Mouse (Mus musculus): ENCODE measurements at regions not wholly inside any gene's neighbourhood (a gene's known extent, or its start where the extent isn't known, plus 50 kb on each side); places are given as distances from the start of the nearest gene placed in this dataset.
A peak's percentile ranks its signal among the peaks of the same experiment; 100 is the strongest.

DNA sequence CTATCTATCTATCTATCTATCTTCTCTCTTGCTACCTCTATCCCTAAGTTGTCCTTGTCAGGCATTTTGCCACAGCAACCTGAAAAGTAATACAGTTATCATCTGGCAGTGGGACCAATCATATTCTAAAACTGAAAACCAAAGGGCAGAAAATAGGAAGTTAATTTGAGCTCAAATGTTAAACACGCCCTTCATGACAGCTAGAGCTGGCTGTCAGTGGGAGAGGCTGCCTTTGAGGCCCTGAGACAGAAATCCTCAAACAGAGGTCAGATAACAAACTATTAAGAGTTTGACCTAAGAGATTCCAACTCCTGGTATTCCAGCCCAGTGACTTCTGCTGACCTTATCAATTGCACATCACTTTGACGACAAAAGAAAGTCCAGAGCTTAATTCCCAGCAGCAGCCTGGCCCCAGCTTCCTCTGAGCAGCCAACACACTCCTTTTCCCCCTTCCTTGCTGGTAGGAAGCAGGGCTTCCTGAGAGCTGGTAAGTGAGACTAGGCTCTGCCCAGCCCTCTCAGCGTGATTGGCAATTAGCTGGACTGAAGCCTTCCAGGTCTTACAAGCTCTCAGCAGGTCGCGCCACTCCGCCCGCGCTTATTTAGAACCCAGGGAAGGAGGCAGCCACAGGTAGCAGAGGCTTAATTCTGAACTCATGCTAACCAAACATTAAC is 250.0 kb downstream of the Sec61b start:
- DNase-seq (ENCODE audit: low read depth, low spot score): no peak

- DNase-seq (ENCODE audit: low read depth, low spot score): no peak
Observed at GRCm38 (mm10) chr4:47725005-47725340, 250.5 kb downstream of the Sec61b start.

DNA sequence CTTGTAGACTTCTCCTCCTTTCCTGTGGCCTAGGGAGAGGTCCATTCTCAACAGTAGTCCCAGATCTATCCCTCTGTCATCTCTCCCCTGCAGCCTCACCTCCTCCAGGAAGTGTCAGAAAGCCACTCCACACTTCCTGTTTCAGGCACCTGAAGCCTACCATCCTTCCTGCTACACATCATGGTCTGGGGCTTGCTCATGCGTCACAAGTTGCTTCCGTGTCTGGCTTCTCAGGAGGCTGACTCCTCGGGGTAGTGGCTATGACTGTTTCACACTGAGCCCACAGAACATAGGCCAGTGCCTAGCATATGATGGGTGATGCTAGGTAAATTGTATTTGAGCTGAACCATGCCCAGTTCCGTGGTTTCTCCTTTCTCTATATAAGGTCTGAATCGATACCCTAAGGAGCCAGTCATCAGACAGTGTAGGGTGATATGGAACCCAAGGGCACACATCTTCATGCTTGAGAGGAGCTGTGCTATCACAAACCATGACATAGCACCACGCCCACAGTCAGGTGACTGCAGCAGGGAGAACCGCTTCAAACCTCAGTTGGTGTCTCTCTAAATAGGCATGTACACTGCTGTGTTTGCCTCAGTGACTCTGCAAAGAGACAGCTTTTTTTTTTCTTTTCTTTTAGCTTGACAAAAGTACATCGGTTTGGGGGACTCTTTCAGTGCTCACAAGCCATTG is 272.2 kb downstream of the Sec61b start:
- DNase-seq (ENCODE audit: low read depth, low spot score): no peak

- DNase-seq (ENCODE audit: low read depth, low spot score): peak; percentile 32
Observed at GRCm38 (mm10) chr4:47772230-47772920, 272.6 kb upstream of the Nr4a3 start.

DNA sequence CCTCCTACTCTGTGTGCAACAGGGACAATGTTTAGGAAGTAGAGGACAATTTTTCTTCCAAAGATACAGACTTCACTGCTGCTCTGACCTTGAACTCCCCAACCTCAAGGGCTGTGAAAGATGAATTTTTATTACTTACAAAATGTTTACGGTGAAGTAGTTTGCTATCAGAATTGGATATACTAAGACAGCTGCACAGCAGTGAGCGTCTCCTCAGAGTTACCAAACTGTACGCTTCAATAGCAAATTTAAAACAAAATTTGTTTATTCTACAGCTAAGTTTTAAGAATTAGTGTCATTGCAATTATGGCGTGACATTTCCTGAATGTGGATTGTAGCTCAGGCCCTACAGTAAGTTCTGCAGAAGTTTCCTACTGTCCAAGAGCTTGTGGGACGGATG is 270.3 kb upstream of the Nr4a3 start:
- no peak for DNase-seq (ENCODE audit: low read depth, low spot score)

GRCm38 (mm10) chr4:47781039-47781438 is 263.9 kb upstream of the Nr4a3 start:
- no peak for DNase-seq (ENCODE audit: low read depth, low spot score)

- DNase-seq (ENCODE audit: low read depth, low spot score): no peak
Observed at GRCm38 (mm10) chr4:47796977-47797376, 248.0 kb upstream of the Nr4a3 start.

DNA sequence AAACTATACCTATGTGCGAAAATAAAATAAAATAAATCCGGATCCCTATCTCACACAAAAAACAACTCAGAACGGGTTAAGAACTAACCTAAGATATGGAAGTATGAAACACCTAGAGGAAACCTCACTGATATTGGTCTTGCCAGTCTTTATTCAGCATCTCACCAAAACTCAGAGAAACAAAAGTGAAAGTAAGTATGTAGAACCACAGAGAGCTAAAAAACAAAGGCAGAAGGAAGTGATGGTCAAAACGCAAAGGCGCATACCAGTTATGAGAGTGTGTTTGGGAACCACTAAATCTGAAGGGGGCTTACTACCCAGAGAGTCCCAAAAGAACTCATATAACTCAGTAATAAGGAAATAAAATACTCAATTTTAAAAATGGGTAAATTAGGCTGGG is 245.8 kb upstream of the Nr4a3 start:
- no peak for DNase-seq (ENCODE audit: low read depth, low spot score)

- DNase-seq (ENCODE audit: low read depth, low spot score): no peak
Observed at GRCm38 (mm10) chr4:47803111-47803510, 241.8 kb upstream of the Nr4a3 start.

DNA sequence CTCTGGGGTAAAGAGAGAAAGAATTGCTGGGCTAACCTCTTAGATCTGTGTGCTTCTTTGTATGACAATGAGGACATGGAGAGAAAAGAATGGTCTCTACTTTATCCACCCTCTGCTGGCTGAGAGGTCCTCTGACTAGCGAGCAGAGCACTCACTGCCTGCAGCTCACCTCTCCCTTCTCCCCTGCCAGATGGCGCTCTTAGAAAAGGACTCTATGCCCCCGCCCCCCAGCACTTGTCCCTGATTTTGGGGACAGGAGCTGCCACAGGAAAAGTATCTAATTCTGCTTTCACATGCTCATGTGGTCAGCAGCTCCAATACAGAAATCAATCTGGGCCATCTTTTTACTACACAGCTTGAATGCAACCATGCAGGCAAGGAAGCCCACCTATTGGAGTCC is 237.1 kb upstream of the Nr4a3 start:
- no peak for DNase-seq (ENCODE audit: low read depth, low spot score)

DNA sequence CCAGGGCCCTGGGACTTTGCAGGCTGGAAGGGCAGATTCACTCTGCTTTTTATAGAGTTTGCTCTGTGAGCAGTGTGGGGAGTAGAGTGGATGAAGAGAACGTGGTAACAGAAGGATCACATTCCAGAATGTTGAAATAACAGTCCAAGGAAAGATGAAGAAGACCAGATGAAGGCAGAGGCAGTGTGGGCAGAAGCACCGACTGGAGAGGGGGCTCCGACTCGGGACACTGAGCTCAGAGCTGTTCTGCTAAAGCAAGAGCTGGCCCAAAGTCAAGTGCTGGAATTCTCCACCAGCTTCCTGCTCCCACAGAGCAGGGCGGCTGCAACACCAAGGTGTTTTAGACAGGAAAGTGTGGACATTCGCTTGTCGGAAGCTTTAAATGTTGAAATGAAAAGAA is 230.9 kb upstream of the Nr4a3 start:
- DNase-seq (ENCODE audit: low read depth, low spot score): peak; percentile 43

DNA sequence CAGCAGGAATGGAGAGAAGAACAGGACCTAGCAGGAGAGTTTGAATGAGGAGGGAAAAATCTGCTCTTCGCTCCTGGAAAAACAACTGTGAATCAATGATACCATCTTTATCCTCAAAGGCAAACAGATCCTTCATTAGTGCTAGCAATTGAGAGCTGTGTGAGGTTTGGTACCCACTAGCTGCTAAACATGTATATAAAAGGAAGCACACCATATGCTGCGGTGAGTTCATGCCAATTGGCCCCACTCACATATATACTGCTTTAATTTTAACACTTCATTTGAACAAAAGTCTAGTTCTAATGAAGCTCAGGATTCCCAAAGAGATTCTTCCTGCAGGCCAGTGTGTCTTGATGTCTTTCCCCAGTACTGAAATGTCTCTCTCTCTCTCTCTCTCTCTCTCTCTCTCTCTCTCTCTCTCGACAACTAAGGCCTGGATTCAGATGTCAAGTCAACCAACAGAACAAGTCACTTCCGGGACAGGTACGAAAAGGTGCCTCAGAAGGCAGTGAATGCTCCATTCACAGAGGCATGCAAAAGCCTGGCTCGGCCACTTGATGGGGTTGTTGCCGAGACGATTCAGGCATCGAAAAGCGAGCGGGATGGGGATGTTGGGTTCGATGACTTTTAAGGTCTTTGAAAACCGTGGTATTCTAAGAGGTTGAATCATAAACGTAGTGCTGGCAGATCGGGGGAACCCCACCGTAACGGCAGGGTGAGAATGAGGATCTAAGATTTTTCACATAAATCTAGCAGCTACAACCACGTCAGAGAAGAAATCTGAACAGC is 226.4 kb upstream of the Nr4a3 start:
- peak; percentile 70 for DNase-seq (ENCODE audit: low read depth, low spot score)

GRCm38 (mm10) chr4:47820562-47820961 is 224.4 kb upstream of the Nr4a3 start:
- peak; percentile 57 for DNase-seq (ENCODE audit: low read depth, low spot score)

GRCm38 (mm10) chr4:47823299-47823698 is 221.7 kb upstream of the Nr4a3 start:
- DNase-seq (ENCODE audit: low read depth, low spot score): no peak

GRCm38 (mm10) chr4:47824083-47824482 is 220.9 kb upstream of the Nr4a3 start:
- no peak for DNase-seq (ENCODE audit: low read depth, low spot score)

GRCm38 (mm10) chr4:47832905-47833304 is 212.0 kb upstream of the Nr4a3 start:
- DNase-seq (ENCODE audit: low read depth, low spot score): no peak

GRCm38 (mm10) chr4:47838411-47838810 is 206.5 kb upstream of the Nr4a3 start:
- DNase-seq (ENCODE audit: low read depth, low spot score): no peak

DNA sequence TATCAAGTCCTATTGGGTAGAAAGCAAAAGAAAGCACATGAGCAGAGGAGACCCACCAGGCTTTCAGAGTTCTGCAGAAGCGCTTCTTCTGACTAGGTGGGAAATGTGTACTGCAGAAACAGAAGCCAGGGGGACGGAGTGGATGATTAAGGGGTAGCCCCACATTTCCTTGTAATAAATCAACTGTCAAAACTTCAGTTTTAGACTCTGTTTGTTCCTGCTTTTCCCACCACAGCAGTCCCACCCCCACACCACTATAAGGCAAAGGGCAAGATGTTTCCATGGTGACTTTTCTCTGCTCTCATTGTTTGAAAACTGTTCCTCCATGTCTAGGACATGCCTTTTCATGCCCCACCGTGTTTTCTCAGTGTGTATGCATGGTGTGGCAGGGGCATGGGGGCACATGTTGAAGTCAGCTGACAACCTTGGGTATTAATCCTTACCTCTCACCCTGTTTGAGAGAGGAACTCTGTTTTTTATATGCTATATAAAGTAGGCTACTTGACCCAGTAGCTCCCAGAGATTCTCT is 202.8 kb upstream of the Nr4a3 start:
- DNase-seq (ENCODE audit: low read depth, low spot score): no peak

DNA sequence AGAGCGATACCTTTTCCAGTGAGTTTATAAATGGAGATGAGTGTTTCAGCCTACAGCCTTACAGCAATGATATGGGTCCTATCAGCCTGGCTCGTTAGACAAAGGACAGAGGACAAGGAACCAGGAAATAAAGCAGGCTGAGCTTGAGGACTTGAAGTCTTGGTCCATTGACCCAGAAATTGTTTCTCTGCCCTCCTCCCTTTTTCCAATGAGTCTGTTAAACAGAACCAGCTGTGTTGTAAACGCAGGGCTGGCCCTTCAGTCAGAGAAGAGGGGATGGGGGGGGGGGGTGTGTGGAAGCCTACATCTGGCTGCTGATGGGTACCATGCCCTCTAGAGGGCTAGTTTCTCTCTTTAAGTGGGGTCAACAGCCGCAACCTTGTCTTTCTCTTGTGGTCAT is 199.7 kb upstream of the Nr4a3 start:
- no peak for DNase-seq (ENCODE audit: low read depth, low spot score)

- DNase-seq (ENCODE audit: low read depth, low spot score): no peak
Observed at GRCm38 (mm10) chr4:47846389-47847318, 198.3 kb upstream of the Nr4a3 start.

DNA sequence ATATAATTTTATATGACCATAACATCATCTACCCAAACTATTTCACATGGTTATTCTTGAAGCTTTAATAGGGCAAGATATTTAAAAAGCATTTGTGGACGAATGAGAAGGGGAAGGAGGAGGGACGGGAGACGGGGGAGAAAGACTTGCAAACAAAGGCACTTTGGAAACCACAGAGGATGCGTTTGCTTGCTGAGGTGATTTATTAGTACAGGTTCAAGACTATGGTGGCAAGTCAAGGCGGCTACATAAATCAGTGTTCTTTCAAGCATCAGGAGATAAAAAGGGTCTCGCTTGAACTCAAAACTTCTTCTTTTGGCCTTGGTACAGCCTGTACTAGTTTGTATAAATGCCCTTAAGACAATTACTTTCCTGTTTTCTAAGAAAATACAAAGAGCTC is 183.8 kb upstream of the Nr4a3 start:
- DNase-seq (ENCODE audit: low read depth, low spot score): no peak
